Mouse (Mus musculus) olfactory bulb, adult 2 months (tissue): Measurements from ENCODE around the gene Fndc5.

ENCODE experiments used
- CTCF ChIP-seq: fragments of 200-500 bp; IDR thresholded peaks from 2 replicates; pipeline ENCODE4 v1.5.1; 2012; ENCODE audit warnings: low read depth, mild to moderate bottlenecking, low read length, moderate library complexity; ENCODE audit not compliant: insufficient read depth
- POLR2A ChIP-seq: fragments of 200-500 bp; IDR thresholded peaks from 2 replicates; pipeline ENCODE4 v1.6.1; 2012; ENCODE audit warnings: mild to moderate bottlenecking, low read depth, low read length, moderate library complexity; ENCODE audit not compliant: insufficient read depth

- no peak for TF ChIP-seq POLR2A
- TF ChIP-seq CTCF: peak; percentile 96
Observed at GRCm38 (mm10) chr4:129113083-129113988, 23.5 kb upstream of the Fndc5 start.
